Mouse (Mus musculus) neural tube, embryonic 11.5 days (tissue): ENCODE data around the gene Ankrd13b. TPM values are rescaled to one million over a fixed set of nuclear protein-coding genes. Genes with fewer than 3 reads are reported as not detected.

ENCODE experiments used
- ATAC-seq: fragments of 200-750 bp; cut with Nextera tagmentation; 2 replicates; pipeline ENCODE4 v1.8.0; 2017; ENCODE audit warnings: moderate number of reproducible peaks, mild to moderate bottlenecking, moderate TSS enrichment, moderate library complexity; ENCODE audit not compliant: insufficient read depth, low FRiP score, low TSS enrichment
- DNase-seq: peaks from one replicate; pipeline ENCODE4 v3.0.0-alpha.2; 2015; ENCODE audit warnings: low spot score
- H3K27ac ChIP-seq: fragments of 300-500 bp; sonication (generic); 2 replicates; pipeline ENCODE4 v1.5.1; 2014; ENCODE audit warnings: low read depth, mild to moderate bottlenecking, low read length
- H3K27me3 ChIP-seq: fragments of 300-500 bp; sonication (generic); 2 replicates; pipeline ENCODE4 v1.6.1; 2014; ENCODE audit warnings: mild to moderate bottlenecking, low read length, mixed read lengths; ENCODE audit not compliant: control insufficient read depth, insufficient read depth
- H3K36me3 ChIP-seq: fragments of 300-500 bp; sonication (generic); 2 replicates; pipeline ENCODE4 v1.6.1; 2014; ENCODE audit warnings: mild to moderate bottlenecking, low read length, moderate library complexity, mixed read lengths; ENCODE audit not compliant: control insufficient read depth, insufficient read depth
- H3K4me1 ChIP-seq: fragments of 300-500 bp; sonication (generic); 2 replicates; pipeline ENCODE4 v1.6.1; 2014; ENCODE audit warnings: low read length, mixed read lengths; ENCODE audit not compliant: control insufficient read depth, insufficient read depth
- H3K4me2 ChIP-seq: fragments of 300-500 bp; sonication (generic); 2 replicates; pipeline ENCODE4 v1.6.1; 2014; ENCODE audit warnings: low read depth, mild to moderate bottlenecking, moderate library complexity
- H3K4me3 ChIP-seq: fragments of 300-500 bp; sonication (generic); 2 replicates; pipeline ENCODE4 v1.5.1; 2014; ENCODE audit warnings: low read depth, low read length
- H3K9ac ChIP-seq: fragments of 300-500 bp; sonication (generic); 2 replicates; pipeline ENCODE4 v1.6.1; 2014; ENCODE audit warnings: mild to moderate bottlenecking, low read length
- H3K9me3 ChIP-seq: fragments of 300-500 bp; sonication (generic); 2 replicates; pipeline ENCODE4 v1.6.1; 2016; ENCODE audit warnings: low read length; ENCODE audit not compliant: control insufficient read depth
- WGBS: fragments of 180-500 bp; shearing (Covaris S2); extraction: QIAGEN DNeasy Blood & Tissue Kit; methylation state at CpG from one replicate; pipeline ENCODE4 v1.1.7; 2014; 5-methylcytosine and 5-hydroxymethylcytosine counted together
- polyA plus RNA-seq: library from polyadenylated mRNA; unstranded; fragments of >200 nt; fragmentation: Nextera tagmentation; extraction: Ambion mirVana; gene quantifications from 2 replicates; pipeline ENCODE4 v1.2.1, GENCODE M21; 2014

Ankrd13b gene
- polyA plus RNA-seq, 1 experiment from 2014 or later: 19.4 TPM

DNA sequence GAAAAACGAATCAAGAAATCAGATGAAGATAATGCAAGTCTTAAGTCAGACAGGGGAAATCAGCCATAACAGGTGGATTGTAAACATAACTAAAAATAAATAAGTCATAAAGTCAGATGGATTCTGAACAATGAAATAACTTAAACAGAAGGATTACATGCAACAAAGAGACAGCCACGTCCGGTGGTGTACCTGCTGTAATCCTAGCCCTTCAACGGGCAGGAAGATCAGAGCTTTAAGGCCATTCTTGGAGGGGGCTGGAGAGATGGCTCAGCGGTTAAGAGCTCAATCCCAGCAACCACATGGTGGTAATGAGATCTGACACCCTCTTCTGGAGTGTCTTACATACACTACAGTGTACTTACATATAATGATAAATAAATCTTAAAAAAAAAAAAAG is 21.9 kb upstream of the Ankrd13b start:
- 90% methylated on average over 5 of the region's 5 CpGs for WGBS
- peaks cover 8% of the 10 kb centered on the region for H3K36me3 ChIP-seq
- DNase-seq: no peak
- no peak for ATAC-seq
- H3K4me3 ChIP-seq: no peak overlapping the region
- H3K4me1 ChIP-seq: peaks cover 26% of the 10 kb centered on the region
- H3K4me2 ChIP-seq: no peak overlapping the region
- peaks cover 6% of the 10 kb centered on the region for H3K27me3 ChIP-seq
- H3K27ac ChIP-seq: no peak overlapping the region
- no peaks in the 10 kb centered on the region for H3K9me3 ChIP-seq
- no peak overlapping the region for H3K9ac ChIP-seq

DNA sequence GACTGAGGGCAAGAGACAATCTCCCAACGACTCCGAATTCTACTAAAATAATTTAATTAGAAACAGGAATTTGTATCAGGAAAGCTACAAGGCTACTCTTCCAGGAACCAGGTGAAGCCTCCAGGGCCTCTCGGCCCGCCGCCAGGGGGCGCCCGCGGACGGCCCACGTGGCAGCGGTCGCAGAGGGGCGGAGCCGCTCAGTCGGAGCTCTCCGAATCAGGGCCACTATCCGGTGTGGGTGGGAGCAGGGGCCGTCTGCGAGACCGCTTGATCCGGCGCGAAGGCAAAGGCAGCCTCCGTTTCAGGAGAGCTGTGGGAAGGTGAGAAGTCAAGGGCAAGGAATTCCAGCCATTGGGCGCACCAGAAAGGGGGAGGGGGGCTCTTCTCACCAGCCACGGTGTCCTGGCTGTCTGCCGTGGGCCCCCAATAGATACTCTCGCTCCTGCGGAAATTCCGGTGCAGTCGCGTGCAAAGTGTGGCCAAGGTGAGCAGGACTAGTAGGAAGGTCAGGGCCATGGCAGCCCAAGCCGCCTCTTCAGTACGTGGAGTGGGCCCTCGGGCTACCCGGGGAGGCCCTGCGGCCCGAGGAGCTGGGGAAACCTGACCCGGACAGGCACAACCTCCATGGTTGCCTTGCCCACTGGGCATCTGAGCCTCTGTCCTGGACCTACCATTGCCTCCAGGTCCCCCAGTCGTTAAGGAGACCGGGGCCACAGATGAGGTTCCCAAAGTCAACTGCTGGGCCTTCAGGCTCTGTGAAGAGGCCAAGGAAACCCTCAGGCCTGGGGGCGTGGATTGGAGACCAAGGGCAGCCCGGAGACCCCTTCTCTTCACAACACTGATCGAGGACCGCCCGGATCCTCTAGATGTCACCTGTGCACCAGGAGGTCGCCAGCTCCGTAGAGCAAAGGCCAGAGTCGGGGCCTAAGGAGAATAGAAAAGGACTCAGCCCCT is 18.9 kb upstream of the Ankrd13b start:
- Histone ChIP-seq H3K27me3 (no peaks in the 10 kb centered on the region), H3K36me3 (peaks cover 17% of the 10 kb centered on the region), H3K4me2 (peak overlapping the region; percentile 30), H3K9ac (0 out of 2 replicates have a peak overlapping the region, but pooled peaks have one; percentile 35), H3K27ac (no peak overlapping the region), H3K4me1 (0 out of 2 replicates have a peak, but pooled peaks cover 5% of the 10 kb centered on the region), H3K9me3 (no peaks in the 10 kb centered on the region), H3K4me3 (peak overlapping the region; percentile 18; the same call in 1 of the 2 replicates)
- ATAC-seq: peak; percentile 42; the same call in 1 of the 2 replicates
- WGBS: 20% methylated on average over 48 of the region's 49 CpGs
- peak; percentile 87 for DNase-seq

DNA sequence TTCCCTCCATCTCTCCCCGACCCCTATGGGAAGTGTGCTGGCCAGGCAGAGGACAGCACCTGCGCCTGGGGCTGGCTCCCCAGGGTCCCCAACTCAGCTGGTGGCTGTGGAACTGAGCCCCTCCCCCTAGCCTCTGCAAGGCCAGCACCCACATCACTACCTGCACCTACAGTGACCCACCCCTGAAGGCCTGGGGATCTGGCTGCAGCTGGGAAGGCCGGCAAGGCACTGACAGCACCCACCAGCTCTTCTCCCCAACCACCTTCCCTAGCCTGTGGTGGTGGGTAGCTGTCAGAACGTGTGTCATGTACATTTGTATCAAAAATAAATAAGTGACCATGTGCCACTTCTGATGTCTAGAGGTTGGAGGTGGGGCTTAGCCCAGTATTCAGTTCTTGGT is 17.9 kb upstream of the Ankrd13b start:
- Histone ChIP-seq H3K27me3 (no peaks in the 10 kb centered on the region), H3K9me3 (no peaks in the 10 kb centered on the region), H3K4me2 (no peak overlapping the region), H3K36me3 (peaks cover 26% of the 10 kb centered on the region), H3K4me1 (0 out of 2 replicates have a peak, but pooled peaks cover 5% of the 10 kb centered on the region), H3K27ac (no peak overlapping the region), H3K9ac (no peak overlapping the region), H3K4me3 (no peak overlapping the region)
- DNase-seq: no peak
- WGBS: 68% methylated on average over 4 of the region's 4 CpGs
- ATAC-seq: no peak

DNA sequence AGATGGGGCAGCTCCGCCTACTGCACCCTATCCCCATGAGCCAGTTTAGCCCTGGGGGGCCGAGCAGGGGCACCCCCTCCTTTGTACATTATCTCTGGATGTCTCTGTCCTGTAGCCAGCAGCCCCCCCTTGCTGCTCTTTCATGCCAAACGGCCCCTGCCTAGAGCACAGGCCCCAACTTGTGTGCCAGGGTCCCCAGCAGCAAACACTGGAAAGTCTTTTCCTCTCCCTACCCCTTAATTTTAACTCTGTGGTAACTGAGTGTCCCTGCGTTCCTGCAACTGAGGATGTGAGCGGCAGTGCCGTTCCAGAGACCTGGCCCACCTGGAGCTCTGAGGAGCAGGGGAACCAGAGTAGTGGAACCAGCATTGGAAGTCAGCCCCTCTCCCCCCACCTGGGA is 17.5 kb upstream of the Ankrd13b start:
- Histone ChIP-seq H3K9ac (no peak overlapping the region), H3K4me3 (no peak overlapping the region), H3K4me1 (0 out of 2 replicates have a peak, but pooled peaks cover 2% of the 10 kb centered on the region), H3K36me3 (peaks cover 26% of the 10 kb centered on the region), H3K27ac (no peak overlapping the region), H3K27me3 (no peaks in the 10 kb centered on the region), H3K4me2 (no peak overlapping the region), H3K9me3 (no peaks in the 10 kb centered on the region)
- 91% methylated on average over 6 of the region's 6 CpGs for WGBS
- DNase-seq: no peak
- ATAC-seq: no peak

DNA sequence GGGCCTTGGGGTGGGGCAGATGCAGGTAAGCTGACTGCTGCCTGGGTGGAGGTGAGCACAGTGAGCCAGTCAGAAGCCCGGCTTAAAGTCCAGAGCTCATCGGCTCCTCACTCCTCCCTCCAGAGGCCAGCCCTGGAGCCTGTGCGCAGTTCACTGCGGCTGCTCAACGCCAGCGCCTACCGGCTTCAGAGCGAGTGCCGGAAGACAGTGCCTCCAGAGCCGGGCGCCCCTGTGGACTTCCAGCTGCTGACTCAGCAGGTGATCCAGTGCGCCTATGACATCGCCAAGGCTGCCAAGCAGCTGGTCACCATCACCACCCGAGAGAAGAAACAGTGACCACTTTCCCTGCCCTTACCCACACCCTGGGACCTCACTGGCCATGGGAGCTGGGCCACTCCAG is 16.8 kb upstream of the Ankrd13b start:
- Histone ChIP-seq H3K4me1 (0 out of 2 replicates have a peak, but pooled peaks cover 2% of the 10 kb centered on the region), H3K9me3 (no peaks in the 10 kb centered on the region), H3K4me2 (no peak overlapping the region), H3K36me3 (peaks cover 26% of the 10 kb centered on the region), H3K27me3 (no peaks in the 10 kb centered on the region), H3K4me3 (no peak overlapping the region), H3K9ac (no peak overlapping the region), H3K27ac (no peak overlapping the region)
- no peak for ATAC-seq
- no peak for DNase-seq
- WGBS: 84% methylated on average over 14 of the region's 14 CpGs

DNA sequence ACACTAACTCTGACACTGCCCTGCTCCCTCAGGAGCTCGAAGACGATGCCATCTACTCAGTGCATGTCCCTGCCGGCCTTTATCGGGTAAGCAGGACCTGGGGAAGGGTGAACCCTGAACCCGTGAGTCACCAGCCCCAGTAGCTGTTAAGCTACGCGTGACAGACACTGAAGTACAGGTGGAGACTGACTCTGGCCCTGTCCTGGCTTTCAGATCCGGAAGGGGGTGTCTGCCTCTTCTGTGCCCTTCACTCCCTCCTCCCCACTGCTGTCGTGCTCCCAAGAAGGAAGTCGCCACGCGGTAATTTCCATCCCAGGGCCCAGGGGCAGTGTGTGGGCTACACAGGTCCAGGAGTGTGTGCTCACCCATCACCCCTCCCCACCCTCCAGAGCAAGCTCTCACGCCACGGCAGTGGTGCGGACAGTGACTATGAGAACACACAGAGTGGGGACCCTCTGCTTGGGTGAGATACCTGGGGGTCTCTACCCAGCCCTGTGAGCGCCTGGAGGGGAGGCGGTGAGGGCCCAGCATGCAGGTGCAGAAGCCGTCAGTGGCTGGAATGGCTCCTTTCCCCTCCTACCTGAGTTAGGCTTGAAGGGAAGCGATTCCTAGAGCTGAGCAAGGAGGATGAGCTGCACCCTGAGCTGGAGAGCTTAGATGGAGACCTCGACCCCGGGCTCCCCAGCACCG is 16.0 kb upstream of the Ankrd13b start:
- no peaks in the 10 kb centered on the region for H3K27me3 ChIP-seq
- 93% methylated on average over 22 of the region's 22 CpGs for WGBS
- no peak overlapping the region for H3K27ac ChIP-seq
- no peak overlapping the region for H3K9ac ChIP-seq
- 0 out of 2 replicates have a peak, but pooled peaks cover 2% of the 10 kb centered on the region for H3K4me1 ChIP-seq
- no peak overlapping the region for H3K4me2 ChIP-seq
- no peaks in the 10 kb centered on the region for H3K9me3 ChIP-seq
- peaks cover 26% of the 10 kb centered on the region for H3K36me3 ChIP-seq
- no peak overlapping the region for H3K4me3 ChIP-seq
- ATAC-seq (no peak), DNase-seq (no peak)

DNA sequence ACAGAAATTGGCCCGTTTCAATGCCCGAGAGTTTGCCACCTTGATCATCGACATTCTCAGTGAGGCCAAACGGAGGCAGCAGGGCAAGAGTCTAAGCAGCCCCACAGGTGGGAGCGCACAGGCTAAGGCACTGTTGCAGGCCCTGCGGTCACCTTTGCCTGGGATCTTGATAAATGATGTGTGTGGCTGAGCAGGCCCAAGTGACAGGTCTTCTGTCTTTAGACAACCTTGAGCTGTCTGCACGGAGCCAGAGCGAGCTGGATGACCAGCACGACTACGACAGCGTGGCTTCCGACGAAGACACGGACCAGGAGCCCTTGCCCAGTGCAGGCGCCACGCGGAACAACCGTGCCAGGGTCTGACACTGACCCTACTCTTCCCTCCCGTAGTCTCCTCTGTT is 14.9 kb upstream of the Ankrd13b start:
- Histone ChIP-seq H3K9me3 (no peaks in the 10 kb centered on the region), H3K9ac (no peak overlapping the region), H3K4me2 (no peak overlapping the region), H3K4me3 (no peak overlapping the region), H3K27me3 (no peaks in the 10 kb centered on the region), H3K27ac (no peak overlapping the region), H3K36me3 (peaks cover 27% of the 10 kb centered on the region), H3K4me1 (0 out of 2 replicates have a peak, but pooled peaks cover 2% of the 10 kb centered on the region)
- ATAC-seq: no peak
- 95% methylated on average over 19 of the region's 19 CpGs for WGBS
- DNase-seq: no peak

DNA sequence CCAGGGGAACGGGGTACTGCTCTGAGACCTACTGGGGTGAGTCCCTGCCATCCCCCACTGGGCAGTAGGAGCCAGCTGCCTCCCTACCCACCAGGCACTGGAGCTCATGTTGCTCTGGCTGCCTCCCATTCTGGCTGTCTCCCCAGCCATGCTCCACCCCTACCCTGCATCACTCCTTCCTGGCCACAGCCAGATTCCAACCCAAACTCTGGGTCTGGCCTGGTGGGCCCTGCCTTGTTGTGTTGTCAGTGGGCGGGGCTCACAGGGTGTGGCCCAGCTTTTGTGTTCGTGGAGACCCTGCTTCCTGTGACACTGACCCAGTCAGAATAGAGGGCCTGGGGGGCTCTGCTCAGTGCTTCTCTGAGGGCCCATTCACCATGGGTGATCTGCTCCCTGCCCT is 14.0 kb upstream of the Ankrd13b start:
- no peak overlapping the region for H3K27ac ChIP-seq
- WGBS: 66% methylated on average over 3 of the region's 3 CpGs
- no peak for DNase-seq
- H3K4me1 ChIP-seq: 0 out of 2 replicates have a peak, but pooled peaks cover 2% of the 10 kb centered on the region
- H3K27me3 ChIP-seq: no peaks in the 10 kb centered on the region
- no peak for ATAC-seq
- H3K4me3 ChIP-seq: no peak overlapping the region
- peaks cover 30% of the 10 kb centered on the region for H3K36me3 ChIP-seq
- no peak overlapping the region for H3K4me2 ChIP-seq
- H3K9me3 ChIP-seq: no peaks in the 10 kb centered on the region
- H3K9ac ChIP-seq: no peak overlapping the region
